Mouse (Mus musculus): ENCODE measurements around the gene Polr2i.

DNA sequence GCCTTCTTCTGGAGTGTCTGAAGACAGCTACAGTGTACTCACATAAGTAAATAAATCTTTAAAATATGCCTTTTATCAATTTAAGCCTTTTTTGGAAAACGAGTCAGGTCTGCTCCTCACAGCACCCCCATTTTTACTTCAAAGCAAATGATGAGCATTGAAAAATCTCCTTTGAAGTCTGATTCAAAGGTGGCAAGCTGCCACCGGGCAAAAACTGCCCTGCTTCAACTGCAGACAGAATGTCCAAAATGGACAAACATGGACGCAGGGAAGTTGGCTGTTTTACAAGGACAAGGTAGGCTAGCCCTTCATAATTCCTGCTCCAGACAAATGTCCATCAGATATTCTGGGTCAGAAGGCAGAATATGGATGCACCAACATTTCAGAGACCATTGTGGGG lies 10.3 kb upstream of the Polr2i start:
- TF ChIP-seq CTCF (conservative IDR thresholded peaks at IDR 0.05; ENCODE audit: low read length), result no peak
- no peak for TF ChIP-seq POU5F1 (IDR thresholded peaks at IDR 0.05; ENCODE audit: borderline replicate concordance, low read length)
- no peak for TF ChIP-seq NANOG (IDR thresholded peaks at IDR 0.05; ENCODE audit: borderline replicate concordance, low read length)
